Mouse (Mus musculus): ENCODE data around the gene Olfr12. TPM values are rescaled to one million over a fixed set of nuclear protein-coding genes. Genes with fewer than 3 reads are reported as not detected.

The Olfr12 gene
- total RNA-seq (2017) = 0.12 TPM in 1 of 2 replicates, not detected in the other

- no peak for ATAC-seq (ENCODE audit: extremely low read depth, insufficient number of reproducible peaks, low FRiP score, poor library complexity, severe bottlenecking)
These were observed at the start of gene Olfr12 for GRCm38 (mm10) chr1:92617488-92617887. Olfr12 (plus strand) TSS chr1:92617788.

- ATAC-seq (ENCODE audit: extremely low read depth, insufficient number of reproducible peaks, low FRiP score, poor library complexity, severe bottlenecking) = no peak
These were observed 46.6 kb upstream of the Olfr12 start, which contains the start of gene Olfr1413 for GRCm38 (mm10) chr1:92571022-92571421. Olfr1413 (plus strand) TSS chr1:92571322.

DNA sequence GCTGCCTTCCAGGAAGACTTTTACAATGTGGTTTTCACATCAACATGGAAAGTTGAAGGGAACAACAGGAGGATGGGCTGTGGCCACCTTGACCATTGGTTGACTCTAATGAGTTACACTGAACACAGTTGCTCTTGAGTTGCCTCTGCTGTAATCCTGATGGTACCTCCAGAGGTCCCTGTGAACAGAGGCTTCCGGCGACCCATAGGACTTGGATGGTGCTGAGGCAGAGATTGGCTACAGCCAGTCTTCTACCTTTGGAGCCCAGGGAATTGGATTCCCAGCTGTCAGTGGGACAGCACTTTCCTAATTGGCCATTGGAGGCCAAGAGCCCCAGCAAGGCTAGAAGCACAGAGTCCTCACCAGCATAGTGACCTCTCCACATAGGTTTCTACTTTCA, 32.1 kb upstream of the Olfr12 start, which contains the start of gene Olfr1412:
Gene Olfr1412 (plus strand): TSS at position 301 of the 400 bp plus-strand sequence.
- ATAC-seq (ENCODE audit: extremely low read depth, insufficient number of reproducible peaks, low FRiP score, poor library complexity, severe bottlenecking) = no peak

- no peak for ATAC-seq (ENCODE audit: extremely low read depth, insufficient number of reproducible peaks, low FRiP score, poor library complexity, severe bottlenecking)
These were observed 23.5 kb upstream of the Olfr12 start, which contains the start of gene Olfr1411 for GRCm38 (mm10) chr1:92594111-92594510. Olfr1411 (plus strand) TSS chr1:92594411.

- ATAC-seq (ENCODE audit: extremely low read depth, insufficient number of reproducible peaks, low FRiP score, poor library complexity, severe bottlenecking) = no peak
These were observed 21.6 kb upstream of the Olfr12 start for GRCm38 (mm10) chr1:92596019-92596418.

GRCm38 (mm10) chr1:92605482-92605881, 12.1 kb upstream of the Olfr12 start, which contains the start of gene Olfr1410:
Olfr1410 (plus strand) TSS chr1:92605782.
- ATAC-seq (ENCODE audit: extremely low read depth, insufficient number of reproducible peaks, low FRiP score, poor library complexity, severe bottlenecking) = no peak

DNA sequence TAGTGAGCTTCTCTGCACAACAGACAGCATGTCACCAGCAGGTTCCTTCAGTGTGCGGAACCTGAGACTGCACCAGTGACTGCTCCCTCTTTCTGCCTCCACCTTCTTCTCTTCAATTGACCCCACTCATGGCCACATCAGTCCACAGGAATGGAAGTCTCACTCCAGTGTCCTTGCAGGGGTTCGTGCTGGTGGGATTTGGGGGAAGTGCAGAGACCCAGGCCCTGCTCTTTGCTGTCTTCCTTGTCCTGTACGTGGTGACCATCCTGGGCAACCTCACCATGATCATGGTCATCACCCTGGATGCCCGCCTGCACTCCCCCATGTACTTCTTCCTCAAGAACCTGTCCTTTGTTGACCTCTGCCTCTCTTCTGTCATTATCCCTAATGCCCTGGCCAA, 9.9 kb upstream of the Olfr12 start:
- ATAC-seq (ENCODE audit: extremely low read depth, insufficient number of reproducible peaks, low FRiP score, poor library complexity, severe bottlenecking) = no peak

DNA sequence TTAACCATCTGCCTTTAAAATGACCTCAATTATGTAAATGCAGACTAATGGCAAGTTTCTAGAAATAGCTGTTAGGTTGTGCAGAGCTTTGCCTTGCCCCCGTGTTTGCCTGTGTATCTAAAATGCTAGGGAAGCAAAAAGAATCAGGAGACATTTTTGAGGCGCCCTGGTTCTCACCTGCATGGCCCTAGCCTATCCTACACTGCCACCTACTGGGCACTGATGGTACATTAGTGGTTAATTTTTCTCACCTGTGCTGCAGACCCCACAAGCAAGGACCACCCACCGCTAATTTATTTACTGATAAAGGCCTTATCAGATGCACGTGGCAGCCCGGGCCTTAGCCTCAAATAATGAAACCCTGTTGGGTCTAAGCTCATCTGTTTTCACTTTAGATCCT, 6.6 kb upstream of the Olfr12 start:
- peak; percentile 44; the same call in 1 of the 2 replicates for ATAC-seq (ENCODE audit: extremely low read depth, insufficient number of reproducible peaks, low FRiP score, poor library complexity, severe bottlenecking)

GRCm38 (mm10) chr1:92613175-92613574, 4.4 kb upstream of the Olfr12 start:
- no peak for ATAC-seq (ENCODE audit: extremely low read depth, insufficient number of reproducible peaks, low FRiP score, poor library complexity, severe bottlenecking)

DNA sequence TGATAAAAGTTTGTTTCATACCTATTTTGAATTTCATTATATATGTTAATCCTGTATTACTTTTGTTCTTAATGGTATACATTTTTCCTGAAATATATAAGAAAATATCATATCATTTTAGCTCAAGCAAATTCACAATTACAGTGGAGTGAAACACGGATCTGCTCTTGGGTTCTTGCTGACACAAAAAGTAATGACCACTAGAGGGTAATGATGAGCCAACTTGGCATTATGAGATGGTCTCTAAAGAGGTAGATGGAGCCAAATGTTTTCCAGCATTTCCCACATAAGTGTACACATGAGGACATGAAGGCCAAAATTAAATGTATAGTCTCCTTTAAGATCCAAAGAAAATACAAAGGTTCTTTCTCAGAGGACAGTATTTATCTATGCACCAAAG, 3.1 kb upstream of the Olfr12 start:
- ATAC-seq (ENCODE audit: extremely low read depth, insufficient number of reproducible peaks, low FRiP score, poor library complexity, severe bottlenecking) = no peak

DNA sequence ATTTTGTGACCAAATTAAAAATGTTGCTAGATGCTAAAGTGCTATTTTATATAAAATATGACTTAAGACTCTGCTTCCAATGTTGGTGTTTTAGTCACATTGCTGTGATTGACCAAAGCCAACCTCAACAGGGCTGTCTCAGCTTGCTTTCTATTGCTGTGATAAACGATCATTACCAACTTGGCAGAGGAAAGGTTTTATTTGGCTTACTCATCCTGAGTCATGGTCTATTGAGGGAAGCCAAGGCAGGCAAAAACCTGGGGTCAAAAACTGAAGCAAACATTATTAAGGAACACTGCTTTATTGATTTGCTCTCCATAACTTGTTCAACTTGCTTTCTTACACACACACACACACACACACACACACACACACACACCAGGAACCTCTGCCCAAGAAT, 1.5 kb upstream of the Olfr12 start:
- no peak for ATAC-seq (ENCODE audit: extremely low read depth, insufficient number of reproducible peaks, low FRiP score, poor library complexity, severe bottlenecking)

DNA sequence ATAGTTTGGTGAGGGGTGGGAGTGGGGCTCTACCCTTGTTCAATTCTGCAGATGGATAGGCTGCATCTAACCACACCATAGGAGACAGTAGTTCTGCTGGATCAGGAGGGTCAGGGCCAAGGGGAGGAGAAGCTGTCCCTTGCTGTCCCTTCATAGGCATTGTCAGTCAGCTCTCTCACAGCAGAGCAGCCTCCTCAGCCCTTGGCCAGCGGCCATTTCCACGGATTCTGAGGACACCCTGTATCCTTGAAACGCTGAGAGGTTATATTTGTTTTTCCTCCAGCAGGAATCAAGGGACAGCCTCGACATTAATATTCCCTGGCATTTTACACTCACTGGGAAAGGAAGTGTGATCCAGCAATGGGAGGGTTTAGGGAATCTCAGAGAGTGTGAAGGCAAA, 772 bp downstream of the Olfr12 start:
- no peak for ATAC-seq (ENCODE audit: extremely low read depth, insufficient number of reproducible peaks, low FRiP score, poor library complexity, severe bottlenecking)

DNA sequence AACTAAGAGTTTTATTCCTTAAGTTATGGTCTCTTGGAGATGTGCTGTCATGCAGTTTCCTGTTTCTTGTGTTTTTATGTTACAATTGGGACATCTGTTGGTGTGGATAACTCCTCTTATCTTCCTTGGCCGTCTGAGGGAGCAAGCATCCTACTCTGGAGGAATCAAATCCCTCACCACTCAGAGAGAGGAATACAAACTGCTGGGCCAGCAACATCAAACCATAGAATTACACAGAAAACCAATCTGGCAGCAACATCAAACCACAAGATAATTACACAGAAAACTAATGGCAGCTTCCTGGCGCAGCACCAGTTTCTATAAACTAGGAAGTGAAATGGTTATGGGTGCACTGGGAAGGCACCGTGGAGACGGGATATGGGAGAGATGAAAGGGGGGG, 10.6 kb downstream of the Olfr12 start:
- no peak for ATAC-seq (ENCODE audit: extremely low read depth, insufficient number of reproducible peaks, low FRiP score, poor library complexity, severe bottlenecking)

- ATAC-seq (ENCODE audit: extremely low read depth, insufficient number of reproducible peaks, low FRiP score, poor library complexity, severe bottlenecking) = no peak
These were observed 14.6 kb downstream of the Olfr12 start for GRCm38 (mm10) chr1:92632196-92632595.

DNA sequence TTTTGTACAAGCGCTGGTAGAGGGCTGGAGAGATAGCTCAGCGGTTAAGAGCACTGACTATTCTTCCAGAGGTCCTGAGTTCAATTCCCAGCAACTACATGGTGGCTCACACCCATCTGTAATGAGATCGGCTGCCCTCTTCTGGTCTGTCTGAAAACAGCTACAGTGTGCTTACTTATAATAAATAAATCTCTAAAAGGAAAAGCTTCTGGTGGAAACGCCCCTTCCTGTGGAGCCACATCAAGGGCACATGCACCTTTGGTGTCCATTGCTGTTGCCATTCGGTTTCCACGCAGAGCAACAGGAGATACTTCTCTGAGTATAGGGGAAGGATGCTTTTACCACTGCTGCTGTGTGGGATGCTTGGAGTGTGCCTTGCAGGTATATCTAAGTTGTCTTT, 15.4 kb downstream of the Olfr12 start:
- ATAC-seq (ENCODE audit: extremely low read depth, insufficient number of reproducible peaks, low FRiP score, poor library complexity, severe bottlenecking) = no peak

GRCm38 (mm10) chr1:92633726-92634125, 16.1 kb downstream of the Olfr12 start:
- no peak for ATAC-seq (ENCODE audit: extremely low read depth, insufficient number of reproducible peaks, low FRiP score, poor library complexity, severe bottlenecking)

DNA sequence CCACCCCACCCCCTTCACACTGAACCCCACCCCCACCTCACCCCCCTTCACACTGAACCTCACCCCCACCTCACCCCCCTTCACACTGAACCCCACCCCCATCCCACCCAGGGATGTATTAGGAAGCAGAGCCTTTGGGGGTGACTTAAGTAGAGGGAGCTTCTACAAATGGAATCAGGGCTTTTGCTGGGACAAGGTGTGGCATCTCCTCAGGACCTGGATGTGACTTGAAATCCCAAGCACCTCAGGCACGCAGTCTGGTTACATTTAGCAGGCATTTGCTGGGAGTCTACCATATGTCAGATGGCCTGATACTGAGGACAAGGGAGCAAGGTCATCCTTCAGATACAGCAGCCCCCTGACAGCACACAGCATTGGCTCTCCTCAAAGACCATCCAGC, 17.0 kb downstream of the Olfr12 start:
- no peak for ATAC-seq (ENCODE audit: extremely low read depth, insufficient number of reproducible peaks, low FRiP score, poor library complexity, severe bottlenecking)

- no peak for ATAC-seq (ENCODE audit: extremely low read depth, insufficient number of reproducible peaks, low FRiP score, poor library complexity, severe bottlenecking)
These were observed 17.5 kb downstream of the Olfr12 start for GRCm38 (mm10) chr1:92634976-92635599.

GRCm38 (mm10) chr1:92636015-92636414, 18.4 kb downstream of the Olfr12 start:
- no peak for ATAC-seq (ENCODE audit: extremely low read depth, insufficient number of reproducible peaks, low FRiP score, poor library complexity, severe bottlenecking)

DNA sequence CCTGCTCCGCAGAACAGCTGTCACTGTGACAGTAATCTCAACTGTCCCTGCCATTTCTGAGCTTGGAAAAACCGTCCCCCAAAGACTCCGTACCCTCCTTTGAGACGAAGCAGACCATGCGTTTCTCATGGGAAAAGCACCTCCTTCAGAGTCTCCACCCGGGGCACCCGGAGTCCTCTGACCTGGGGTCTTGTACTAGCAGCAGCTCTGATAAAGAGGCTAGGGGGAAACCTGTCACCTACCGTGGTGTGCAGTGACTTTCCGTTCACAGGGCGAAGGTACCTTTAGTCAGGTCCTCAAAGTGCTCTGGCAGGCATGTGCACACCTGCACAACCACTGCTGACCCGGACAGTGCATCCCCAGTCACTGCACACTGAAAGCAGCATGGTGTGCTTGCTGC, 19.1 kb downstream of the Olfr12 start:
- no peak for ATAC-seq (ENCODE audit: extremely low read depth, insufficient number of reproducible peaks, low FRiP score, poor library complexity, severe bottlenecking)

Data from neutrophil, adult 5-6 weeks (primary cell).